Mouse (Mus musculus) lung, embryonic 14.5 days (tissue): Measurements from ENCODE around the gene Fhl2. TPM values are rescaled to one million over a fixed set of nuclear protein-coding genes. Genes with fewer than 3 reads are reported as not detected.

Experiments
- ATAC-seq: fragments of 200-750 bp; cut with Nextera tagmentation; 2 replicates; pipeline ENCODE4 v1.8.0; 2017; ENCODE audit warnings: mild to moderate bottlenecking, moderate TSS enrichment, moderate library complexity; ENCODE audit not compliant: insufficient read depth
- DNase-seq: peaks from one replicate; pipeline ENCODE4 v3.0.0-alpha.2; 2015
- H3K27ac ChIP-seq: fragments of 300-500 bp; sonication (generic); 2 replicates; pipeline ENCODE4 v1.5.1; 2014; ENCODE audit warnings: low read depth, mild to moderate bottlenecking, moderate library complexity
- H3K27me3 ChIP-seq: fragments of 300-500 bp; sonication (generic); 2 replicates; pipeline ENCODE4 v1.6.1; 2014; ENCODE audit warnings: low read length, control low read depth; ENCODE audit not compliant: insufficient read depth
- H3K36me3 ChIP-seq: fragments of 300-500 bp; sonication (generic); 2 replicates; pipeline ENCODE4 v1.6.1; 2014; ENCODE audit warnings: control low read depth; ENCODE audit not compliant: insufficient read depth
- H3K4me1 ChIP-seq: fragments of 300-500 bp; sonication (generic); 2 replicates; pipeline ENCODE4 v1.6.1; 2014; ENCODE audit warnings: antibody characterized with exemption, control low read depth; ENCODE audit not compliant: insufficient read depth
- H3K4me2 ChIP-seq: fragments of 300-500 bp; sonication (generic); 2 replicates; pipeline ENCODE4 v1.6.1; 2014; ENCODE audit warnings: mild to moderate bottlenecking
- H3K4me3 ChIP-seq: fragments of 300-500 bp; sonication (generic); 2 replicates; pipeline ENCODE4 v1.5.1; 2014; ENCODE audit warnings: low read depth, low read length
- H3K9ac ChIP-seq: fragments of 300-500 bp; sonication (generic); 2 replicates; pipeline ENCODE4 v1.6.1; 2014
- H3K9me3 ChIP-seq: fragments of 300-500 bp; sonication (generic); 2 replicates; pipeline ENCODE4 v1.6.1; 2016; ENCODE audit warnings: low read depth, low read length, control low read depth
- CTCF ChIP-seq: IDR thresholded peaks from 2 replicates; pipeline ENCODE4 v1.5.1; 2016; ENCODE audit warnings: antibody characterized with exemption, low read depth
- WGBS: fragments of 180-500 bp; shearing (Covaris S2); extraction: QIAGEN DNeasy Blood & Tissue Kit; methylation state at CpG from one replicate; pipeline ENCODE4 v1.1.7; 2014; 5-methylcytosine and 5-hydroxymethylcytosine counted together
- polyA plus RNA-seq: library from polyadenylated mRNA; unstranded; fragments of >200 nt; fragmentation: Nextera tagmentation; extraction: Ambion mirVana; gene quantifications from 2 replicates; pipeline ENCODE4 v1.2.1, GENCODE M21; 2014

The Fhl2 gene
- polyA plus RNA-seq, 1 experiment from 2014 or later = 30.1 TPM

GRCm38 (mm10) chr1:43091306-43092055, 105.3 kb downstream of the Fhl2 start:
- H3K27me3 ChIP-seq = no peaks in the 10 kb centered on the region
- DNase-seq (peak; percentile 7), ATAC-seq (peak; percentile 10; the same call in 1 of the 2 replicates)
- peak overlapping the region; percentile 85 for H3K4me2 ChIP-seq
- no peak overlapping the region; the same call in 1 of the 2 replicates for H3K27ac ChIP-seq
- no peaks in the 10 kb centered on the region for H3K4me1 ChIP-seq
- H3K36me3 ChIP-seq = no peaks in the 10 kb centered on the region
- H3K9me3 ChIP-seq = no peaks in the 10 kb centered on the region
- no peak for TF ChIP-seq CTCF
- 43% methylated on average over 13 of the region's 13 CpGs for WGBS
- H3K9ac ChIP-seq = peak overlapping the region; percentile 82
- peak overlapping the region; percentile 67 for H3K4me3 ChIP-seq

DNA sequence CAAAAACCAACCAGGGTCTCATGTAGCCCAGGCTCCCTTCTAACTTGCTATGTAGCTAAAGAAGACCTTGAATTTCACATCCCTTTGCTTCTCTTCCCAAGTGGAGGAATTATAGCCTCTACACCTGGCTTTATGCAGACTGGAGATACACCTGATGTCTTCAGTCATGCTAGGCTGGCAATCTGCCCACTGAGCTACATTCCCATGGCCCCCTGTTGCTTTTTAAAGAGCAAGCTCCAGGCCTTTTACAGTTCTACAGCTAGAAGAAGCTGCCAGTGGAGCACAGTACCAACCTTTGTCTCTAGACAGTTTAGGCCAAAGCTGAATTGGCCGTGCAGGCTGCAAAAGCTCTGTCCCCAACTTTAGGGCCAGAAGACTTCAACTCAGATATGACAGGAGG, 106.4 kb downstream of the Fhl2 start:
- Histone ChIP-seq H3K9ac (no peak overlapping the region), H3K36me3 (no peaks in the 10 kb centered on the region), H3K9me3 (no peaks in the 10 kb centered on the region), H3K4me2 (no peak overlapping the region), H3K27ac (no peak overlapping the region), H3K27me3 (no peaks in the 10 kb centered on the region), H3K4me1 (no peaks in the 10 kb centered on the region), H3K4me3 (no peak overlapping the region)
- TF ChIP-seq CTCF = no peak
- no peak for DNase-seq
- no peak for ATAC-seq
- WGBS = 84% methylated on average over 1 of the region's 1 CpGs

DNA sequence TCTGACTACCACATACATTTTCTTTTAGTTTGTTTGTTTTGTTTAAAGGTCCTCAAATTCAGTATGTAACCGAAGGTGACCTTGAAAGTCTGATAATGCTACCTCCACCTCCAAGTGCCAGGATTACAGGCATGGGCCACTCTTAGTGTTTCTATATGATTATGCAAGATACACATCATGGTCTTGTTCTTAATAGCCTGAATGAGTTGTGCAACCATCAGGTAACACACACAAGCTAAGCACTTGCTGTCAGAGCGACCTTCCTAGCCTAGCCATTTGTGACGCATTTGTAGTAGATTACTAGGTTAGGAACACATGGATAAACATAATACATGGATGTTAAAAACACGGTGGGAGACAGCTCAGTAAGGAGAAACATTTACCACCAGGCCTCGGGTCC, 113.8 kb downstream of the Fhl2 start:
- Histone ChIP-seq H3K4me2 (no peak overlapping the region), H3K36me3 (no peaks in the 10 kb centered on the region), H3K9me3 (no peaks in the 10 kb centered on the region), H3K27ac (no peak overlapping the region), H3K4me1 (no peaks in the 10 kb centered on the region), H3K4me3 (no peak overlapping the region), H3K9ac (no peak overlapping the region), H3K27me3 (no peaks in the 10 kb centered on the region)
- ATAC-seq (no peak), DNase-seq (no peak)
- 78% methylated on average over 5 of the region's 5 CpGs for WGBS
- no peak for TF ChIP-seq CTCF

DNA sequence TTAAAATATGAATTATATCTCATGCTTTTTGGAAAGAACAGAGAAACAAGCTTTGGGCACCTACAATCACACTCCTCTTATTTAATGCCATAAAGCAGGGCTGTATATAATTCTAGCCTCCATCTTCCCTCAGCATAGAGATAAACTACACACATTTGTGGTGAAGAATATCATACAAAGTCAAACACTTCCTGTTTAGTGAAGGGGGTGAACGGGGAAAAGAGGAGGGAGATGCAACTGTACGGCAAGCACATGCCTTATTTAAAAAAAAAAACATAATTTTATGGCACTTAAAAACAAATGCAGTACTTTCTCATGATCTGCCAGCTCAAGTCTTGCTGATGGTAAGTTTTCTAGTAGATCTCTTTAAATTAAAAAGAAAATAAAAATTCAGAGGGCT, 118.7 kb downstream of the Fhl2 start:
- Histone ChIP-seq H3K9ac (no peak overlapping the region), H3K36me3 (peaks cover 16% of the 10 kb centered on the region; the same call in 1 of the 2 replicates), H3K4me2 (no peak overlapping the region), H3K9me3 (no peaks in the 10 kb centered on the region), H3K27ac (no peak overlapping the region), H3K27me3 (no peaks in the 10 kb centered on the region), H3K4me1 (no peaks in the 10 kb centered on the region), H3K4me3 (no peak overlapping the region)
- WGBS = 66% methylated on average over 2 of the region's 2 CpGs
- DNase-seq (no peak), ATAC-seq (no peak)
- no peak for TF ChIP-seq CTCF

DNA sequence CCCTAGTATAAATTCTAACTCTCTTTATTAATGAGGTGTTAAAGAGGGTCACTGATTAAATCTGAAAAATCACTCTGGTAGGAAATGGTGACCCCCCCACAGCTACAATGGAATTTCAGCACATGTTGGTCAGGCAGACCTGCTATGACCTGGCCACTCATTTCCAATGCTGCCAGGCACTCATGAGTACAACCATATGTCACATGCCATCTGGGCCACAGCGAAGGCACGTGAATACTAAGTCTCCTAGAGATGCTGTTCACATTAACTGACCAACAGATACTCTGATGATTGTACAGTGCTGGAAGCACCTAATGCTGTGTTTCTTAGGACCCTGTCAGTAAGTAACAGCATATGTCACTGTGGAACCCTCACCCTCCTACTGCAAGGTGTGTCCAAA, 122.0 kb downstream of the Fhl2 start:
- WGBS = 83% methylated on average over 2 of the region's 2 CpGs
- H3K36me3 ChIP-seq = peaks cover 21% of the 10 kb centered on the region; the same call in 1 of the 2 replicates

More for the DNA sequence above, 122.0 kb downstream of the Fhl2 start:
- ATAC-seq = no peak
- TF ChIP-seq CTCF = no peak
- Histone ChIP-seq H3K4me2 (no peak overlapping the region), H3K4me3 (no peak overlapping the region), H3K9ac (no peak overlapping the region), H3K27ac (no peak overlapping the region), H3K9me3 (no peaks in the 10 kb centered on the region), H3K4me1 (no peaks in the 10 kb centered on the region), H3K27me3 (no peaks in the 10 kb centered on the region)
- no peak for DNase-seq

Other genes starting within 250 kb of the Fhl2 start
- 4.6 and 6.0 TPM in 2 replicates for gene Gpr45, start 244.1 kb downstream of the Fhl2 start, polyA plus RNA-seq
- 13.1 and 13.2 TPM in 2 replicates for gene Tgfbrap1, start 98.3 kb downstream of the Fhl2 start, polyA plus RNA-seq
- gene AI597479, start 98.3 kb downstream of the Fhl2 start, polyA plus RNA-seq = 32.0 and 32.4 TPM in 2 replicates
- 52.4 and 59.1 TPM in 2 replicates for gene Nck2, start 247.6 kb upstream of the Fhl2 start, polyA plus RNA-seq